Mouse (Mus musculus) limb, embryonic 10.5 days (tissue): Measurements from ENCODE around the gene Commd1. TPM values are rescaled to one million over a fixed set of nuclear protein-coding genes. Genes with fewer than 3 reads are reported as not detected.

Source experiments
- DNase-seq: peaks from one replicate; pipeline ENCODE4 v3.0.0-alpha.2; 2017; ENCODE audit warnings: low spot score
- H3K27ac ChIP-seq: fragments of 300-500 bp; sonication (generic); 2 replicates; pipeline ENCODE4 v1.5.1; 2016; ENCODE audit warnings: mild to moderate bottlenecking
- H3K27me3 ChIP-seq: fragments of 300-500 bp; sonication (generic); 2 replicates; pipeline ENCODE4 v1.6.1; 2016; ENCODE audit warnings: low read depth, mild to moderate bottlenecking; ENCODE audit not compliant: poor library complexity, severe bottlenecking
- H3K36me3 ChIP-seq: fragments of 300-500 bp; sonication (generic); 2 replicates; pipeline ENCODE4 v1.6.1; 2016; ENCODE audit warnings: mild to moderate bottlenecking, moderate library complexity
- H3K4me1 ChIP-seq: fragments of 300-500 bp; sonication (generic); 2 replicates; pipeline ENCODE4 v1.6.1; 2016
- H3K4me3 ChIP-seq: fragments of 300-500 bp; sonication (generic); 2 replicates; pipeline ENCODE4 v1.5.1; 2016; ENCODE audit warnings: mild to moderate bottlenecking, moderate library complexity
- H3K9me3 ChIP-seq: fragments of 300-500 bp; sonication (generic); replicated peaks from 2 replicates; pipeline ENCODE4 v1.6.1; 2016; ENCODE audit warnings: mild to moderate bottlenecking
- WGBS: fragments of 180-500 bp; shearing (Covaris S2); methylation state at CpG from one replicate; pipeline ENCODE4 v1.1.7; 2016; 5-methylcytosine and 5-hydroxymethylcytosine counted together
- polyA plus RNA-seq: library from polyadenylated mRNA; unstranded; fragments of >200 nt; fragmentation: Nextera tagmentation; extraction: Ambion mirVana; gene quantifications from 2 replicates; pipeline ENCODE4 v1.2.1, GENCODE M21; 2016

Commd1 gene
- polyA plus RNA-seq, 1 experiment from 2014 or later = 399 TPM

- Histone ChIP-seq H3K27me3 (no peaks in the 10 kb centered on the region), H3K27ac (no peak overlapping the region), H3K36me3 (no peaks in the 10 kb centered on the region), H3K9me3 (no peaks in the 10 kb centered on the region), H3K4me3 (no peak overlapping the region), H3K4me1 (peaks cover 21% of the 10 kb centered on the region)
- 40% methylated on average over 8 of the region's 8 CpGs for WGBS
- no peak for DNase-seq
These were observed 135.0 kb downstream of the Commd1 start for GRCm38 (mm10) chr11:22846960-22847731.

Other genes starting within 250 kb of the Commd1 start
- gene B3gnt2, start 121.4 kb downstream of the Commd1 start, polyA plus RNA-seq = 1.9 and 3.4 TPM in 2 replicates
- gene Zrsr1, start 10.4 kb downstream of the Commd1 start, polyA plus RNA-seq = 2.2 and 2.4 TPM in 2 replicates
- gene Gm28048, start 292 bp downstream of the Commd1 start, polyA plus RNA-seq = 4.1 and 5.2 TPM in 2 replicates
- 402 and 453 TPM in 2 replicates for gene Cct4, start 8.1 kb upstream of the Commd1 start, polyA plus RNA-seq
- gene Fam161a, start 25.1 kb upstream of the Commd1 start, polyA plus RNA-seq = 0.78 and 1.6 TPM in 2 replicates